Mouse (Mus musculus): ENCODE data around the gene Kif28.

DNA sequence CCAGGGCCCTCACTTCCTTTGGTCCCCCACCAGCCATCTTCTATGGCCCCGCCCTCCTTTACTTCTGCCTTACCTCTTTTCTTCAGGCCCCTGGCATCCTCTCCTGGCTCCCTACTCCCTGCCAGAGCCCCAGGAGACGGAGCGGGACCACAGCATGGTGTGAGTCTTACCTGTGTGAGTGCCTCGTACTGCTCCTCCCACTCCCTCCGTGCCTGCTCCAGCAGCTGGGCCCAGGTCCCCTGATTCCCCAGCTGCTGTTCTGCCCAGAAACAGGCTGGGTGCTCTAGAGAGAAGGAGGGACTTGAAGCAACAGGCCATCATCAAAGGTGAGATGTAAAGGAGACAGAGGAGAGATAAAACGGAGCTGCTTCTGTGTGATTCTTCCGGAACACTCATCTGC lies 32.4 kb downstream of the Kif28 start:
- TF ChIP-seq POLR2A (IDR thresholded peaks at IDR 0.05; ENCODE audit: insufficient read depth, low read length) (no peak), CTCF (IDR thresholded peaks at IDR 0.05; ENCODE audit: low read depth, low read length) (no peak), EP300 (IDR thresholded peaks at IDR 0.05; ENCODE audit: insufficient read depth, low read depth, low read length) (no peak)
